Mouse (Mus musculus) heart, adult 2 months (tissue): ENCODE measurements at regions not wholly inside any gene's neighbourhood (a gene's known extent, or its start where the extent isn't known, plus 50 kb on each side); places are given as distances from the start of the nearest gene placed in this dataset.

Source experiments
- EP300 ChIP-seq: fragments of 200-500 bp; IDR thresholded peaks from 2 replicates; pipeline ENCODE4 v1.6.1; 2011; ENCODE audit warnings: low read depth, low read length, control low read depth; ENCODE audit not compliant: insufficient read depth
- POLR2A ChIP-seq: fragments of 200-500 bp; IDR thresholded peaks from 2 replicates; pipeline ENCODE4 v1.6.1; 2011; ENCODE audit warnings: mild to moderate bottlenecking, low read depth, low read length, control low read depth; ENCODE audit not compliant: insufficient read depth

- TF ChIP-seq EP300 (no peak), POLR2A (no peak)
Observed at GRCm38 (mm10) chr4:47669519-47669918, 195.1 kb downstream of the Sec61b start.
